Mouse (Mus musculus): ENCODE results near the gene Fras1. TPM values are rescaled to one million over a fixed set of nuclear protein-coding genes. Genes with fewer than 3 reads are reported as not detected.

The Fras1 gene
- total and polyA plus RNA-seq, 3 experiments, result not detected

- Histone ChIP-seq H3K79me2 (ENCODE audit: control insufficient read depth, insufficient read depth, low read length, poor library complexity) (no peaks in the 10 kb centered on the region), H3K9ac (ENCODE audit: control insufficient read depth, low read depth, low read length, poor library complexity, severe bottlenecking) (no peak overlapping the region), H3K36me3 (ENCODE audit: control insufficient read depth in 1 of 2, insufficient read depth in 2 of 2, low read length in 2 of 2) (no peaks in the 10 kb centered on the region), H3K4me3 (ENCODE audit: control insufficient read depth in 1 of 2, insufficient read depth in 1 of 2, low read depth in 2 of 2, low read length in 2 of 2) (no peak overlapping the region), H3K27ac (ENCODE audit: control insufficient read depth, low read depth, low read length) (no peak overlapping the region), H3K27me3 (ENCODE audit: control insufficient read depth in 1 of 2, insufficient read depth in 2 of 2, low read length in 2 of 2) (no peaks in the 10 kb centered on the region), H3K9me3 (replicated peaks; ENCODE audit: insufficient read depth, low read length) (no peaks in the 10 kb centered on the region), H3K4me1 (ENCODE audit: control insufficient read depth in 1 of 2, insufficient read depth in 2 of 2, low read length in 2 of 2) (no peaks in the 10 kb centered on the region)
- TF ChIP-seq ZMIZ1 (IDR thresholded peaks at IDR 0.05; ENCODE audit: low read depth, low read length) (no peak), JUND (IDR thresholded peaks at IDR 0.05; ENCODE audit: low read depth, low read length) (no peak), SMC3 (IDR thresholded peaks at IDR 0.05; ENCODE audit: low read depth, low read length) (no peak), ZC3H11A (IDR thresholded peaks at IDR 0.05; ENCODE audit: low read depth, low read length) (no peak), GABPA (IDR thresholded peaks at IDR 0.05; ENCODE audit: low read depth, low read length) (no peak), NELFE (IDR thresholded peaks at IDR 0.05; ENCODE audit: low read depth, low read length) (no peak), MYB (IDR thresholded peaks at IDR 0.05; ENCODE audit: low read depth, low read length) (no peak), UBTF (IDR thresholded peaks at IDR 0.05; ENCODE audit: borderline replicate concordance, insufficient read depth, low read depth, low read length) (no peak)
- DNase-seq (ENCODE audit: low read depth, low spot score), result no peak
Observed at GRCm38 (mm10) chr5:96492497-96492896, 118.7 kb downstream of the Fras1 start.

- Histone ChIP-seq H3K4me3 (ENCODE audit: control insufficient read depth in 1 of 2, insufficient read depth in 1 of 2, low read depth in 2 of 2, low read length in 2 of 2) (no peak overlapping the region), H3K27ac (ENCODE audit: control insufficient read depth, low read depth, low read length) (no peak overlapping the region), H3K9me3 (replicated peaks; ENCODE audit: insufficient read depth, low read length) (no peaks in the 10 kb centered on the region), H3K79me2 (ENCODE audit: control insufficient read depth, insufficient read depth, low read length, poor library complexity) (no peaks in the 10 kb centered on the region), H3K4me1 (ENCODE audit: control insufficient read depth in 1 of 2, insufficient read depth in 2 of 2, low read length in 2 of 2) (no peaks in the 10 kb centered on the region), H3K9ac (ENCODE audit: control insufficient read depth, low read depth, low read length, poor library complexity, severe bottlenecking) (no peak overlapping the region), H3K27me3 (ENCODE audit: control insufficient read depth in 1 of 2, insufficient read depth in 2 of 2, low read length in 2 of 2) (no peaks in the 10 kb centered on the region), H3K36me3 (ENCODE audit: control insufficient read depth in 1 of 2, insufficient read depth in 2 of 2, low read length in 2 of 2) (no peaks in the 10 kb centered on the region)
- DNase-seq (ENCODE audit: low read depth, low spot score), result no peak
- TF ChIP-seq MYB (IDR thresholded peaks at IDR 0.05; ENCODE audit: low read depth, low read length) (no peak), POLR2A (IDR thresholded peaks at IDR 0.05; ENCODE audit: control insufficient read depth in 1 of 2, insufficient read depth in 1 of 2, low read depth in 1 of 2, low read length in 2 of 2, poor library complexity in 1 of 2) (no peak), GATA1 (IDR thresholded peaks at IDR 0.05; ENCODE audit: low read depth, low read length) (no peak), E2F4 (IDR thresholded peaks at IDR 0.05; ENCODE audit: borderline replicate concordance, low read depth, low read length) (no peak), UBTF (IDR thresholded peaks at IDR 0.05; ENCODE audit: borderline replicate concordance, insufficient read depth, low read depth, low read length) (no peak), EP300 (IDR thresholded peaks at IDR 0.05; ENCODE audit: low read depth in 1 of 2, low read length in 2 of 2) (no peak), POLR2AphosphoS2 (IDR thresholded peaks at IDR 0.05; ENCODE audit: low read length) (no peak), USF2 (IDR thresholded peaks at IDR 0.05; ENCODE audit: borderline replicate concordance in 1 of 2, insufficient read depth in 1 of 2, low read depth in 1 of 2, low read length in 2 of 2) (no peak), SMC3 (IDR thresholded peaks at IDR 0.05; ENCODE audit: low read depth, low read length) (no peak), NELFE (IDR thresholded peaks at IDR 0.05; ENCODE audit: low read depth, low read length) (no peak), TAL1 (IDR thresholded peaks at IDR 0.05; ENCODE audit: low read length) (no peak), NRF1 (IDR thresholded peaks at IDR 0.05; ENCODE audit: insufficient read depth, low read depth, low read length, poor library complexity, severe bottlenecking) (no peak), HCFC1 (IDR thresholded peaks at IDR 0.05; ENCODE audit: low read depth, low read length) (no peak), JUND (IDR thresholded peaks at IDR 0.05; ENCODE audit: low read depth, low read length) (no peak)
Observed at GRCm38 (mm10) chr5:96494502-96495292, 120.9 kb downstream of the Fras1 start.

Measured in MEL (cell line).